Mouse (Mus musculus): ENCODE results near the gene Fgfr2. TPM values are rescaled to one million over a fixed set of nuclear protein-coding genes. Genes with fewer than 3 reads are reported as not detected.

Gene Fgfr2
- polyA plus RNA-seq, 1 experiment = 12.0 TPM

GRCm38 (mm10) chr7:132411708-132412107 lies 711.4 kb downstream of the Fgfr2 start:
- no peak overlapping the region for H3K27ac ChIP-seq (replicated peaks; ENCODE audit: low read depth, low read length)
- H3K4me1 ChIP-seq (ENCODE audit: control insufficient read depth, insufficient read depth, insufficient read length, low read length) = no peaks in the 10 kb centered on the region
- H3K4me3 ChIP-seq (ENCODE audit: insufficient read depth, low read depth, low read length) = no peak overlapping the region

GRCm38 (mm10) chr7:132410958-132411357 lies 712.2 kb downstream of the Fgfr2 start:
- Histone ChIP-seq H3K4me1 (ENCODE audit: control insufficient read depth, insufficient read depth, insufficient read length, low read length) (no peaks in the 10 kb centered on the region), H3K27ac (replicated peaks; ENCODE audit: low read depth, low read length) (no peak overlapping the region), H3K4me3 (ENCODE audit: insufficient read depth, low read depth, low read length) (no peak overlapping the region)

- no peak overlapping the region for H3K27ac ChIP-seq (replicated peaks; ENCODE audit: low read depth, low read length)
- no peak overlapping the region for H3K4me3 ChIP-seq (ENCODE audit: insufficient read depth, low read depth, low read length)
- no peaks in the 10 kb centered on the region for H3K4me1 ChIP-seq (ENCODE audit: control insufficient read depth, insufficient read depth, insufficient read length, low read length)
Observed at GRCm38 (mm10) chr7:132409890-132410289, 713.3 kb downstream of the Fgfr2 start.

GRCm38 (mm10) chr7:132402377-132403084 lies 720.6 kb downstream of the Fgfr2 start:
- H3K4me1 ChIP-seq (ENCODE audit: control insufficient read depth, insufficient read depth, insufficient read length, low read length) = no peaks in the 10 kb centered on the region
- no peak overlapping the region for H3K4me3 ChIP-seq (ENCODE audit: insufficient read depth, low read depth, low read length)
- H3K27ac ChIP-seq (replicated peaks; ENCODE audit: low read depth, low read length) = no peak overlapping the region

GRCm38 (mm10) chr7:132398487-132398886 lies 724.7 kb downstream of the Fgfr2 start:
- Histone ChIP-seq H3K4me1 (ENCODE audit: control insufficient read depth, insufficient read depth, insufficient read length, low read length) (no peaks in the 10 kb centered on the region; the same call in 1 of the 2 replicates), H3K27ac (replicated peaks; ENCODE audit: low read depth, low read length) (no peak overlapping the region), H3K4me3 (ENCODE audit: insufficient read depth, low read depth, low read length) (no peak overlapping the region)

- no peak overlapping the region for H3K4me3 ChIP-seq (ENCODE audit: insufficient read depth, low read depth, low read length)
- H3K4me1 ChIP-seq (ENCODE audit: control insufficient read depth, insufficient read depth, insufficient read length, low read length) = peaks cover 2% of the 10 kb centered on the region; the same call in 1 of the 2 replicates
- no peak overlapping the region for H3K27ac ChIP-seq (replicated peaks; ENCODE audit: low read depth, low read length)
Observed at GRCm38 (mm10) chr7:132396661-132397322, 726.4 kb downstream of the Fgfr2 start.

GRCm38 (mm10) chr7:132393582-132394175 lies 729.5 kb downstream of the Fgfr2 start:
- H3K27ac ChIP-seq (replicated peaks; ENCODE audit: low read depth, low read length) = no peak overlapping the region

GRCm38 (mm10) chr7:132393014-132393406 lies 730.1 kb downstream of the Fgfr2 start:
- no peak overlapping the region for H3K27ac ChIP-seq (replicated peaks; ENCODE audit: low read depth, low read length)
- no peak overlapping the region for H3K4me3 ChIP-seq (ENCODE audit: insufficient read depth, low read depth, low read length)
- H3K4me1 ChIP-seq (ENCODE audit: control insufficient read depth, insufficient read depth, insufficient read length, low read length) = peaks cover 2% of the 10 kb centered on the region; the same call in 1 of the 2 replicates

More at GRCm38 (mm10) chr7:132393582-132394175, 729.5 kb downstream of the Fgfr2 start:
- H3K4me1 ChIP-seq (ENCODE audit: control insufficient read depth, insufficient read depth, insufficient read length, low read length) = peaks cover 2% of the 10 kb centered on the region; the same call in 1 of the 2 replicates
- H3K4me3 ChIP-seq (ENCODE audit: insufficient read depth, low read depth, low read length) = no peak overlapping the region

GRCm38 (mm10) chr7:132392233-132393013 lies 730.7 kb downstream of the Fgfr2 start:
- Histone ChIP-seq H3K4me1 (ENCODE audit: control insufficient read depth, insufficient read depth, insufficient read length, low read length) (peaks cover 2% of the 10 kb centered on the region; the same call in 1 of the 2 replicates), H3K4me3 (ENCODE audit: insufficient read depth, low read depth, low read length) (no peak overlapping the region), H3K27ac (replicated peaks; ENCODE audit: low read depth, low read length) (no peak overlapping the region)

GRCm38 (mm10) chr7:132389473-132389872 lies 733.7 kb downstream of the Fgfr2 start:
- no peak overlapping the region for H3K27ac ChIP-seq (replicated peaks; ENCODE audit: low read depth, low read length)
- H3K4me3 ChIP-seq (ENCODE audit: insufficient read depth, low read depth, low read length) = no peak overlapping the region
- peaks cover 2% of the 10 kb centered on the region; the same call in 1 of the 2 replicates for H3K4me1 ChIP-seq (ENCODE audit: control insufficient read depth, insufficient read depth, insufficient read length, low read length)

- Histone ChIP-seq H3K27ac (replicated peaks; ENCODE audit: low read depth, low read length) (no peak overlapping the region), H3K4me1 (ENCODE audit: control insufficient read depth, insufficient read depth, insufficient read length, low read length) (no peaks in the 10 kb centered on the region), H3K4me3 (ENCODE audit: insufficient read depth, low read depth, low read length) (no peak overlapping the region)
Observed at GRCm38 (mm10) chr7:132387507-132387906, 735.6 kb downstream of the Fgfr2 start.

GRCm38 (mm10) chr7:132386316-132386715 lies 736.8 kb downstream of the Fgfr2 start:
- Histone ChIP-seq H3K4me1 (ENCODE audit: control insufficient read depth, insufficient read depth, insufficient read length, low read length) (no peaks in the 10 kb centered on the region), H3K4me3 (ENCODE audit: insufficient read depth, low read depth, low read length) (no peak overlapping the region), H3K27ac (replicated peaks; ENCODE audit: low read depth, low read length) (no peak overlapping the region)

GRCm38 (mm10) chr7:132385456-132386130 lies 737.6 kb downstream of the Fgfr2 start:
- H3K4me1 ChIP-seq (ENCODE audit: control insufficient read depth, insufficient read depth, insufficient read length, low read length) = no peaks in the 10 kb centered on the region
- no peak overlapping the region for H3K27ac ChIP-seq (replicated peaks; ENCODE audit: low read depth, low read length)
- no peak overlapping the region for H3K4me3 ChIP-seq (ENCODE audit: insufficient read depth, low read depth, low read length)

GRCm38 (mm10) chr7:132384736-132385455 lies 738.3 kb downstream of the Fgfr2 start:
- Histone ChIP-seq H3K4me3 (ENCODE audit: insufficient read depth, low read depth, low read length) (no peak overlapping the region), H3K27ac (replicated peaks; ENCODE audit: low read depth, low read length) (no peak overlapping the region), H3K4me1 (ENCODE audit: control insufficient read depth, insufficient read depth, insufficient read length, low read length) (no peaks in the 10 kb centered on the region)
